Mouse (Mus musculus): ENCODE data around the gene Coq6. TPM values are rescaled to one million over a fixed set of nuclear protein-coding genes. Genes with fewer than 3 reads are reported as not detected.
A peak's percentile ranks its signal among the peaks of the same experiment; 100 is the strongest.

Gene Coq6
- polyA plus RNA-seq, 1 experiment from 2014 or later, result 52.7 TPM

GRCm38 (mm10) chr12:84416834-84417604 lies 55.6 kb downstream of the Coq6 start, which contains the start of gene Rnf113a2:
Rnf113a2 (plus strand) TSS chr12:84417196.
- no peaks in the 10 kb centered on the region for H3K36me3 ChIP-seq (ENCODE audit: control insufficient read depth, insufficient read depth, low read length)
- peak within 1 kb of the TSS; percentile 44 for H3K4me3 ChIP-seq (ENCODE audit: low read depth, low read length)
- peak within 1 kb of the TSS; percentile 82 for H3K4me2 ChIP-seq (replicated peaks; ENCODE audit: low read depth, low read length)
- H3K27ac ChIP-seq (ENCODE audit: low read length), result peak within 1 kb of the TSS; percentile 35; the same call in 1 of the 2 replicates
- ATAC-seq (ENCODE audit: insufficient number of reproducible peaks, insufficient read depth, low FRiP score, low read depth), result peak; percentile 91; the same call in 1 of the 2 replicates
- H3K9ac ChIP-seq (replicated peaks; ENCODE audit: low read depth, low read length), result peak within 1 kb of the TSS; percentile 39
- 3% methylated on average over 50 of the region's 50 CpGs for WGBS
- no peaks in the 10 kb centered on the region for H3K27me3 ChIP-seq (ENCODE audit: control insufficient read depth, insufficient read depth, low read length)
- H3K4me1 ChIP-seq (ENCODE audit: control insufficient read depth, insufficient read depth, low read length), result 0 out of 2 replicates have a peak, but pooled peaks cover 4% of the 10 kb centered on the region
- no peaks in the 10 kb centered on the region; the same call in 1 of the 2 replicates for H3K9me3 ChIP-seq (ENCODE audit: control insufficient read depth, low read depth, low read length)

GRCm38 (mm10) chr12:84417605-84417922 lies 56.1 kb downstream of the Coq6 start:
- H3K9me3 ChIP-seq (ENCODE audit: control insufficient read depth, low read depth, low read length), result no peaks in the 10 kb centered on the region; the same call in 1 of the 2 replicates
- H3K27me3 ChIP-seq (ENCODE audit: control insufficient read depth, insufficient read depth, low read length), result no peaks in the 10 kb centered on the region
- WGBS, result 41% methylated on average over 18 of the region's 18 CpGs
- H3K27ac ChIP-seq (ENCODE audit: low read length), result peak overlapping the region; percentile 35; the same call in 1 of the 2 replicates
- H3K36me3 ChIP-seq (ENCODE audit: control insufficient read depth, insufficient read depth, low read length), result no peaks in the 10 kb centered on the region
- peak overlapping the region; percentile 82 for H3K4me2 ChIP-seq (replicated peaks; ENCODE audit: low read depth, low read length)
- H3K4me3 ChIP-seq (ENCODE audit: low read depth, low read length), result peak overlapping the region; percentile 44
- 0 out of 2 replicates have a peak, but pooled peaks cover 4% of the 10 kb centered on the region for H3K4me1 ChIP-seq (ENCODE audit: control insufficient read depth, insufficient read depth, low read length)
- H3K9ac ChIP-seq (replicated peaks; ENCODE audit: low read depth, low read length), result peak overlapping the region; percentile 39; the same call in 1 of the 2 replicates
- peak; percentile 28; the same call in 1 of the 2 replicates for ATAC-seq (ENCODE audit: insufficient number of reproducible peaks, insufficient read depth, low FRiP score, low read depth)

Other genes starting within 250 kb of the Coq6 start
- gene Dnal1, start 247.3 kb upstream of the Coq6 start, polyA plus RNA-seq (2014; fragmentation: Nextera tagmentation; extraction: Ambion mirVana), result 3.8 and 5.7 TPM in 2 replicates
- gene Pnma1, start 213.2 kb upstream of the Coq6 start, polyA plus RNA-seq (2014; fragmentation: Nextera tagmentation; extraction: Ambion mirVana), result 0.45 and 0.90 TPM in 2 replicates
- 10.2 and 10.6 TPM in 2 replicates for gene Elmsan1, start 142.8 kb upstream of the Coq6 start, polyA plus RNA-seq (2014; fragmentation: Nextera tagmentation; extraction: Ambion mirVana)
- 18.5 and 19.9 TPM in 2 replicates for gene Ptgr2, start 76.4 kb upstream of the Coq6 start, polyA plus RNA-seq (2014; fragmentation: Nextera tagmentation; extraction: Ambion mirVana)
- gene Zfp410, start 44.8 kb upstream of the Coq6 start, polyA plus RNA-seq (2014; fragmentation: Nextera tagmentation; extraction: Ambion mirVana), result 76.9 and 77.0 TPM in 2 replicates
- 2.7 and 3.4 TPM in 2 replicates for gene Fam161b, start 176 bp downstream of the Coq6 start, polyA plus RNA-seq (2014; fragmentation: Nextera tagmentation; extraction: Ambion mirVana)
- 15.0 and 15.8 TPM in 2 replicates for gene Entpd5, start 47.4 kb downstream of the Coq6 start, polyA plus RNA-seq (2014; fragmentation: Nextera tagmentation; extraction: Ambion mirVana)
- 1.00 and 1.5 TPM in 2 replicates for gene Bbof1, start 47.4 kb downstream of the Coq6 start, polyA plus RNA-seq (2014; fragmentation: Nextera tagmentation; extraction: Ambion mirVana)
- gene Rnf113a2, start 55.5 kb downstream of the Coq6 start, polyA plus RNA-seq (2014; fragmentation: Nextera tagmentation; extraction: Ambion mirVana), result 24.8 and 26.0 TPM in 2 replicates
- gene Aldh6a1, start 89.3 kb downstream of the Coq6 start, polyA plus RNA-seq (2014; fragmentation: Nextera tagmentation; extraction: Ambion mirVana), result 35.5 and 40.1 TPM in 2 replicates
- gene Lin52, start 89.8 kb downstream of the Coq6 start, polyA plus RNA-seq (2014; fragmentation: Nextera tagmentation; extraction: Ambion mirVana), result 20.4 and 23.0 TPM in 2 replicates
- gene Vsx2, start 208.1 kb downstream of the Coq6 start, polyA plus RNA-seq (2014; fragmentation: Nextera tagmentation; extraction: Ambion mirVana), result not detected in 2 replicates